Mouse (Mus musculus) forebrain, embryonic 12.5 days (tissue): ENCODE measurements around the gene S1pr2. TPM values are rescaled to one million over a fixed set of nuclear protein-coding genes. Genes with fewer than 3 reads are reported as not detected.
A peak's percentile ranks its signal among the peaks of the same experiment; 100 is the strongest.

Source experiments
- ATAC-seq: fragments of 200-750 bp; cut with Nextera tagmentation; 2 replicates; pipeline ENCODE4 v1.8.0; 2017; ENCODE audit warnings: moderate TSS enrichment; ENCODE audit not compliant: low FRiP score
- H3K27ac ChIP-seq: fragments of 300-500 bp; sonication (generic); 2 replicates; pipeline ENCODE4 v1.5.1; 2016; ENCODE audit warnings: mild to moderate bottlenecking
- H3K27me3 ChIP-seq: fragments of 300-500 bp; sonication (generic); 2 replicates; pipeline ENCODE4 v1.6.1; 2016; ENCODE audit warnings: mild to moderate bottlenecking
- H3K36me3 ChIP-seq: fragments of 300-500 bp; sonication (generic); replicated peaks from 2 replicates; pipeline ENCODE4 v1.6.1; 2016; ENCODE audit warnings: mild to moderate bottlenecking
- H3K4me1 ChIP-seq: fragments of 300-500 bp; sonication (generic); 2 replicates; pipeline ENCODE4 v1.6.1; 2016
- H3K4me2 ChIP-seq: fragments of 300-500 bp; sonication (generic); 2 replicates; pipeline ENCODE4 v1.6.1; 2016; ENCODE audit warnings: mild to moderate bottlenecking, moderate library complexity
- H3K4me3 ChIP-seq: fragments of 300-500 bp; sonication (generic); replicated peaks from 2 replicates; pipeline ENCODE4 v1.5.1; 2016; ENCODE audit warnings: mild to moderate bottlenecking
- H3K9ac ChIP-seq: fragments of 300-500 bp; sonication (generic); 2 replicates; pipeline ENCODE4 v1.6.1; 2016; ENCODE audit warnings: mild to moderate bottlenecking
- H3K9me3 ChIP-seq: fragments of 300-500 bp; sonication (generic); 2 replicates; pipeline ENCODE4 v1.6.1; 2016
- WGBS: fragments of 180-500 bp; shearing (Covaris S2); methylation state at CpG from one replicate; pipeline ENCODE4 v1.1.7; 2016; 5-methylcytosine and 5-hydroxymethylcytosine counted together
- polyA plus RNA-seq: library from polyadenylated mRNA; unstranded; fragments of >200 nt; fragmentation: Nextera tagmentation; extraction: Ambion mirVana; gene quantifications from 2 replicates; pipeline ENCODE4 v1.2.1, GENCODE M21; 2016

The S1pr2 gene
- polyA plus RNA-seq, 1 experiment from 2014 or later = 16.5 TPM

DNA sequence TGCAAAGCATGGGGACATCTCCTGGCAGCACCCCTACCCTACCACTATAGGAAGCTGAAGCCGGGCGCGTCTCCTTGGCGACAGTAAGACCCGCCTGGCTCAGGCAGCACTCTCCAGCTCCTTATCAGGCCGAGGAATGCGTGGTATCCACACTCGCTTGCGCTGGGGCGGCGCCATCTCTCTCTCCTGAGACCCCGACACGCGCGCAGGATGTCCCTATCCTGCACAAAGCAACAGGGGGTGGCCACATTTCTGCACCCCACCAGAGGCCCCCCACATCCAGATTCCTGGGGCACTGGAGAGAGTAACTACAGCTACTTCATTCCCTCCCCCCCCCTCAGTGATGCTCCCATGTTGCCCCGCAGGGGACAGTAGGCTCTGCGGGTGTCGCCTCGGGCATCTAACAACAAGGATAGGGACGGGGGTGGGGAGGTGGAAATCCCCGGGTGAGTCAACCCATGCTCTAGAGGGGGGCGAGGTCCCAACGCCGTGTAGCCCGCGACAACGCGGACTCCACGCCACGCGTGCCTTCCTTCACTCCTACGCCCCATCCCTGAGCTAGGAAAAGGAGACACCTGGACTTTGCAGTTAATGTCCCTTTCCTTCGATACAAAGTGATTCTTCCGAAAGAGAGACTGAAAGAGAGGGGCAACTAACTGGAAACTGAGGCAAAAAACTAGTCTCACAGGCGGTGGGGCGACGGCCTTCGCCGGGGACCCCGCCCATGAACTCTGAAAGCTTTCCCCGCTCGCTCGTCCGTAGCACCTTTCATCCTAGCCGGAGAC, 958 bp downstream of the S1pr2 start:
- H3K36me3 ChIP-seq = no peaks in the 10 kb centered on the region
- H3K4me3 ChIP-seq = peak overlapping the region; percentile 77
- ATAC-seq = peak; percentile 66
- H3K9me3 ChIP-seq = no peaks in the 10 kb centered on the region
- peak overlapping the region; percentile 80 for H3K9ac ChIP-seq
- H3K27me3 ChIP-seq = peaks cover 5% of the 10 kb centered on the region; the same call in 1 of the 2 replicates
- WGBS = under 1% methylated on average over 45 of the region's 45 CpGs
- peak overlapping the region; percentile 74 for H3K27ac ChIP-seq
- peaks cover 32% of the 10 kb centered on the region for H3K4me1 ChIP-seq
- H3K4me2 ChIP-seq = peak overlapping the region; percentile 94

DNA sequence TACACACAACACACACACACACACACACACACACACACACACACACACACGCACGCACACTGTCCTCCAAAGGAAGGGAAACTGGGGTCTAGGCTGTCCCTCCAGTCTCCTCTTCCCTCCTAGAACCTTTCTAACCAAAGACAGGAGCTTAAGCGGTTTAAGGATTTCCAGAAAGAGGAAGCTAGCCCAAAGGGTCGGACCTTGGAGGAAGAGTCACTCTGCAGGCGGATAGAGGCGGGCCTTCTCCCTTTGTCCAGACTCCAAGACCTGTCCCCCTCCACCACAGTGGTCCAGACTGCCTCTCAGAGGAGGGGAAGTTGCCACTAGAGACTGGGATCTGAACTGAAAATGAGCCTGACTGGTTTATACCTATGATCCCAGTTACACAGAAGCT, 2.9 kb downstream of the S1pr2 start:
- H3K27me3 ChIP-seq = peaks cover 5% of the 10 kb centered on the region; the same call in 1 of the 2 replicates
- no peaks in the 10 kb centered on the region for H3K36me3 ChIP-seq
- no peak overlapping the region for H3K27ac ChIP-seq
- H3K4me3 ChIP-seq = 0 out of 2 replicates have a peak overlapping the region, but pooled peaks have one; percentile 1
- 52% methylated on average over 6 of the region's 6 CpGs for WGBS
- H3K9me3 ChIP-seq = no peaks in the 10 kb centered on the region
- no peak overlapping the region for H3K9ac ChIP-seq
- no peak for ATAC-seq
- H3K4me2 ChIP-seq = peak overlapping the region; percentile 6; the same call in 1 of the 2 replicates
- peaks cover 32% of the 10 kb centered on the region for H3K4me1 ChIP-seq

DNA sequence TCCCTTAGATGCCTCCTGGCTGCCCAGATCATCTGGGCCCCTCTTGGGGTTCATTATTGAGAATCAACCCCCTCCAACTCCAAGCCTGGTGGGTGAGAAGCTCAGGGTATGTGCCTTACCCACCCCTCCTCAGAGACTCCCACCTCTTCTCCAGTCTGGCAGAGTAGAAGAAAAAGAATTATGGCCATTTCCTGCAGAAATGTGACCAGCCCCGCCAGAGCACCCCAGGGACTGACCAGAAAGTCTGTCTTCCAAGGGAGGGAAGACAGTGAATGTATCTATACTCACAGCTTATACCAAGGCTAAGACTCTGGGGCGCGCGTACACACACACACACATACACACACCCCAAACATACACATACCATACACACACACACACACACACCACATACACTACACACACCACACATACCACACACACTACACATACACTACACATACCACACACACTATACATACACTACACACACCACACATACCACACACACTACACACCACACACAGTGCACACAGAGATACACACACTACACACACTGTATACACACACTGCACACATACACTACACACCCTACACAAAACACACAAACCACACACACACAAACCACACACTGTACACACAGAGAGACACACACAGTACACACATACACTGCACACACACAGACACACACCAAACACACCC, 3.4 kb downstream of the S1pr2 start:
- Histone ChIP-seq H3K27ac (no peak overlapping the region), H3K4me2 (peak overlapping the region; percentile 6; the same call in 1 of the 2 replicates), H3K9ac (no peak overlapping the region), H3K4me1 (peaks cover 32% of the 10 kb centered on the region), H3K27me3 (peaks cover 5% of the 10 kb centered on the region; the same call in 1 of the 2 replicates), H3K4me3 (0 out of 2 replicates have a peak overlapping the region, but pooled peaks have one; percentile 1), H3K9me3 (no peaks in the 10 kb centered on the region), H3K36me3 (peaks cover 3% of the 10 kb centered on the region; the same call in 1 of the 2 replicates)
- ATAC-seq = no peak
- WGBS = 86% methylated on average over 4 of the region's 4 CpGs

DNA sequence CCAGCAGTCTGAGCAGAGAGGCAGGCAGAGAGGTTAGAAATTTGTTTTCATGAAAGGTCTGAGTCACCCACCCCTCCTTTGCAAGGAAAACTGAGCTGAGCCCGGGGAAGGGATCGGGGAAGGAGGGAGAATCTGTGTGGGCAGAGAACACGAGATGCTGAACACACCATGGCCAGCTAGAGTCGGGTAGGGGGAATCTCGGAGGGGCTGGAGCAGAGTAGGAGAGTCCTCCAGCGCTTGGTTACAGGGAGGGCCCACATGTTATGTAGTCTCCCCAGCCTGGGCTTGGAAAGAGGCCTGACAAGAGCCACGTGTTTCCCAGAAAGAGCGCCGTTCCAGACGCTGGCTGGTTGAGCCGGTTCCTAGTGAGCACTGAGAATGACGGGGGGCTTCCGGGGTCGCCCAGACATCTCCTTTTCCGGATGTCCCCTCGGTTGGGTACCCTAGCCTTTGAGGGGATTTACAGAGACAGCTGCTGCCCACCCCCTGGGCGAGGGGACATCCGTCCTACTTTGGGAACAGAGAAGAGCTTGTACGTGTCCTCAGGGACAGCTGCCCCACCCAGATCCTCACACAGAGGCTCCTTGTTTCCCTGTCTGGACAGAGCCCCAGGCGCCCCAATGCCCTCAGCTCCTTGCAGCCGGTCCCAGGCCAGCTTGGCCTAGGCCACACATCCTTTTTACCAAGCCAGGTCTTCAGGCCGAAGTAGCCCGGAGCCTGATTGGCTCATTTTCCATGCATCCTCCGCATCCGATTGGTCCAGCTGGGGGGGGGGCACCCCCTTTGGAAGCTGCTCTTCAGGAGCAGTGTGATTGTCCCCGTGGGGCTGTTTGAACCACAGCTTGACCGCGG, 4.2 kb downstream of the S1pr2 start:
- H3K4me3 ChIP-seq = no peak overlapping the region
- peak overlapping the region; percentile 25 for H3K4me2 ChIP-seq
- peaks cover 5% of the 10 kb centered on the region; the same call in 1 of the 2 replicates for H3K27me3 ChIP-seq
- 0 out of 2 replicates have a peak overlapping the region, but pooled peaks have one; percentile 14 for H3K27ac ChIP-seq
- H3K4me1 ChIP-seq = peaks cover 32% of the 10 kb centered on the region
- H3K9me3 ChIP-seq = no peaks in the 10 kb centered on the region
- H3K9ac ChIP-seq = 0 out of 2 replicates have a peak overlapping the region, but pooled peaks have one; percentile 13
- ATAC-seq = no peak
- WGBS = 34% methylated on average over 28 of the region's 28 CpGs
- peaks cover 11% of the 10 kb centered on the region for H3K36me3 ChIP-seq

DNA sequence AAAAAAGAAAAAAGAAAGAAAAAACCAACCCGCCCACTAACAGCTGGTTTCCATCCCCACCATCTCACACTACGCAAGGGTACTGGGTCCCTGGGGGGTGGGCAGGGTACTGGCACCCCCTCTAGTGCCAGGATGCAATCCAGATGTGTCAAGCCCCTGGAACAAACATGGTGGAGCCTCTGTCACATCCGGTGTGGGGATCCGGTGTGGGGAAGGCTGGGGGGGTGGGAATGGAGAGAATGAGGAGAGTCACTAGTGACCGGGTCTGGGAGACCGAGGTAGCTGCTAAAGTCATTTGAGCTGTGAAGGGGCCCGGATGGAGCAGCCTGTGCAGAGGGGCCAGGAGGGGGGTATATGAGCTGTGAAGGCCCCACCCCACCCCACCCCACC, 4.8 kb downstream of the S1pr2 start:
- Histone ChIP-seq H3K9me3 (no peaks in the 10 kb centered on the region), H3K4me3 (no peak overlapping the region), H3K4me1 (peaks cover 32% of the 10 kb centered on the region), H3K27me3 (peaks cover 5% of the 10 kb centered on the region; the same call in 1 of the 2 replicates), H3K9ac (no peak overlapping the region), H3K27ac (no peak overlapping the region), H3K36me3 (peaks cover 17% of the 10 kb centered on the region), H3K4me2 (no peak overlapping the region; the same call in 1 of the 2 replicates)
- WGBS = 87% methylated on average over 7 of the region's 7 CpGs
- no peak for ATAC-seq

DNA sequence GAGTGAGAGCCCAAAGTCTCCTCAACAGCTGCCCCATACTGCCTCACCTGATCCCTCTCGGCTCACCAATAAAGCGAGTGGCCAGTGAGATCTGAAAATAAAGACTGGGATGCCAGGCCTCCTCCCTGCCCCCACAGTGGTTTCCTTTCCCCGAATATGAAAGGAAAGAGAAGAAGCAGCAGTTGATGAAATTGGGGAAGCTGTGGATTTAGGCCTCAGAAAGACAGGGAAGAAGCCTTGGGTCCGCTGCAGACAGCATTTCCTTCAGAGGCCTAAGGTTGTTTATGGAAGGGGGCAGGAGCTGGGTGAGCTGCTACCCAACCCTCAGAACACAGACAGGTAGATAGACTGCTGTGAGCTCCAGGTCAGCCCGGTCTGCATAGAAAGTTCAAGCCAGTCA, 9.8 kb downstream of the S1pr2 start:
- no peak overlapping the region for H3K4me3 ChIP-seq
- peaks cover 27% of the 10 kb centered on the region for H3K36me3 ChIP-seq
- no peak overlapping the region for H3K9ac ChIP-seq
- no peaks in the 10 kb centered on the region for H3K9me3 ChIP-seq
- no peaks in the 10 kb centered on the region for H3K4me1 ChIP-seq
- no peak overlapping the region for H3K27ac ChIP-seq
- H3K27me3 ChIP-seq = no peaks in the 10 kb centered on the region
- 77% methylated on average over 5 of the region's 5 CpGs for WGBS
- H3K4me2 ChIP-seq = no peak overlapping the region
- ATAC-seq = no peak

DNA sequence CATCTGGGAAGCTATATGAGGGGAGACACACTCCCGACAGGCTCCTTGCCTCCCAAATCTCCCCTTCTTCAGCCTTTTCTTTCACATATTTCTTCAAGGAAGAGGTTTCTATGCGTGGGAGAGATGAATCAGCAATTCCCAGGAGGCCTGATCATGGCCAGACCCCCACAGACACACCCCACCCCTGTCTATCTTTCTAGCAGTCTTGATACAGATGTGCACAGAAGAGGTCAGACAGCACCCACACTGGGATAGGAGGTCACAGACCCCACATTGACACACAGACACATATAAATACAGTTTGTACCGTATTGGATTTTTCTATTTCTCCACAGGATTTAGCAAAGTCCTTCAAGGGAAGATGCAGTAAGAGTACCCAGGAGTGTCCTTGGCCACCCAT, 10.6 kb downstream of the S1pr2 start:
- Histone ChIP-seq H3K36me3 (peaks cover 27% of the 10 kb centered on the region), H3K4me1 (no peaks in the 10 kb centered on the region), H3K4me3 (no peak overlapping the region), H3K9me3 (no peaks in the 10 kb centered on the region), H3K4me2 (no peak overlapping the region), H3K9ac (no peak overlapping the region), H3K27me3 (no peaks in the 10 kb centered on the region), H3K27ac (no peak overlapping the region)
- ATAC-seq = no peak
- 86% methylated on average over 3 of the region's 3 CpGs for WGBS

DNA sequence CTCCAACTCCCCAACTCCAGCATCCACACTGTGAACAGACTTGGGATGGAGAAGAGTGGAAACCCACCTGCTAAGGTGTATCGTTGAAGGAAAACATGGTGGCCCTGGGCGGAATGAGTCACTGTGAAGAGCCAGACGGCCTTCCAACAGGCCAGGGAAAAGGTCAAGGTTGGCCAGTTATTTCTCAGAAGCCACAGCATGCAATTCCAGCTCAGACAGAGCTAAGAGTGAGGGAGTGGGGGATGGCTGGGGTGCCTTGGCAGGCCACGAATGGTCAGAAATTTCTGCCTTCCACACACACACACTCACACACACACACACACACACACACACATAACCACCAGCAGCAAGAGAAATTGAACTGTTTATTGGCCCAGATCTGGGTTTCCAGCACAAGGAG, 11.0 kb downstream of the S1pr2 start:
- no peak overlapping the region for H3K4me3 ChIP-seq
- peaks cover 27% of the 10 kb centered on the region for H3K36me3 ChIP-seq
- no peaks in the 10 kb centered on the region for H3K9me3 ChIP-seq
- WGBS = 89% methylated on average over 4 of the region's 4 CpGs
- no peaks in the 10 kb centered on the region for H3K4me1 ChIP-seq
- no peak overlapping the region for H3K9ac ChIP-seq
- no peak for ATAC-seq
- H3K27me3 ChIP-seq = no peaks in the 10 kb centered on the region
- no peak overlapping the region for H3K4me2 ChIP-seq
- no peak overlapping the region for H3K27ac ChIP-seq

DNA sequence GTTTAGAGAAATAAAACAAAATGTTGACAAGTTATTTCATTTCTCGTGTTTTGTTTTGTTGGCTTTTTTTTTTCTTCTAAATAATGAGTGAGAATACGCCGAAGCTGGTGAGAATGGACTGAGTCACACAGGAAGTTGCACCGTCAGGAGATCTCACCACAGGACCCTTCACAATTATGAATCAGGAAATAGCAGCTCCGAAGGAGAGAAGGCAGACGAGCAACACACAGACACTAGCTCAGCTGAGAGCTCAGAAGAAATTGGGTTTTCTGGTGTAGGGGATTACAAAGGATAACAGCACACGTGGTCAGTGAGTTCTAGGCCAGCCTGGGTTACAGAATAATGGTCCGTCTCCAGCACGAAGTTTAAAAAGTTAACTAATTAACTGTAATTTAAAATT, 15.0 kb downstream of the S1pr2 start:
- ATAC-seq = no peak
- Histone ChIP-seq H3K9me3 (no peaks in the 10 kb centered on the region), H3K36me3 (0 out of 2 replicates have a peak, but pooled peaks cover 9% of the 10 kb centered on the region), H3K27ac (no peak overlapping the region), H3K9ac (no peak overlapping the region), H3K27me3 (0 out of 2 replicates have a peak, but pooled peaks cover 3% of the 10 kb centered on the region), H3K4me3 (no peak overlapping the region), H3K4me2 (no peak overlapping the region), H3K4me1 (no peaks in the 10 kb centered on the region)
- WGBS = 78% methylated on average over 9 of the region's 9 CpGs

DNA sequence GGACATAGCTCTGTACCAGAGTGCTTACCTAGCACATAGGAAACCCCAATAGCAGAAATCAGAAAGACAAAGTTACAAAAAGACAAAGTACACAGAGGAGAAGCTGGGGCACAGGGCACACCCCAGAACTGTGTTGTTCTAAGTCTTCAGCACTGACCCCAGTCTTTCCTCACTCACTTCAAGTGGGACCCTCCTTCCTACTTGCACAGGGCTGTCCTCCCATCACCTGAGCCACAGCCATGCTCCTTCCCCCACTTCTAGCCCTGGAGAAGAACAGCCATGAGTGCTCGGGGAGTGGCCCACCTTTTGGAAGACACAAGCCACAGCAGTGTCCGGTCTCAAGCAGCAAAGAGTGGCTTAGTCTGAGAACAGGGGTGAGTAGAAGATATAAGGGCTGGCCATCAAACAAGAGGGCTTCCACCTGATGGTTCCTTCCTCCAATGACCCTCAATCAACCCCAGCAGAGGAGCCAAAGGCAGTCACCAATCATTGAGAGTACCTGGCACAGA, 17.1 kb downstream of the S1pr2 start, which contains the start of gene Dnmt1:
Dnmt1 (minus strand) TSS at position 459 of the 509 bp plus-strand sequence.
- WGBS = 94% methylated on average over 2 of the region's 2 CpGs
- no peak for ATAC-seq

DNA sequence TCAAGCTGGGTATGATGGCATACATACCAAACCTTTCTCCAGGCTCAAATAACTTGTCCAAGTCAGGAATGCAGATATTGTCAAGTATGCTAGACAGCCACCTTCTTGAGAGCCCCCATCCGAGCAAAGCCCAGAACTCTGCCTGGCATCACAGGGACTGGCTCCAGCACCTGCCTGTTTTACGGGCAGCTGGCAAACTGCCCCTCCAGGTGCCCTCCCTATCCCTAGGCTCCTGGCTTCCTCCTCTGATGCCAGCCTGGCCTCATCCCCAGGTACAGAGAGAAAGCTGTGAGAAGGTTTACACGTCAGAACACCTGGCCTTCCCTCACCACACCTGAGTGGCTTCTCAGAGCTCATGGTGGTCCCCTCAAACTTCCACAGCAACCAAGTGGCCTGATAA, 19.6 kb downstream of the S1pr2 start:
- Histone ChIP-seq H3K9ac (no peak overlapping the region), H3K9me3 (no peaks in the 10 kb centered on the region), H3K27me3 (0 out of 2 replicates have a peak, but pooled peaks cover 3% of the 10 kb centered on the region), H3K4me1 (no peaks in the 10 kb centered on the region), H3K4me2 (no peak overlapping the region), H3K27ac (no peak overlapping the region), H3K4me3 (no peak overlapping the region), H3K36me3 (no peaks in the 10 kb centered on the region)
- 85% methylated on average over 3 of the region's 3 CpGs for WGBS
- no peak for ATAC-seq

More for the DNA sequence above, 17.1 kb downstream of the S1pr2 start, which contains the start of gene Dnmt1:
- no peaks in the 10 kb centered on the region for H3K36me3 ChIP-seq
- H3K27ac ChIP-seq = no peak within 1 kb of the TSS
- H3K4me1 ChIP-seq = no peaks in the 10 kb centered on the region
- no peak within 1 kb of the TSS for H3K4me3 ChIP-seq
- no peak within 1 kb of the TSS for H3K9ac ChIP-seq
- H3K9me3 ChIP-seq = no peaks in the 10 kb centered on the region
- 0 out of 2 replicates have a peak, but pooled peaks cover 3% of the 10 kb centered on the region for H3K27me3 ChIP-seq
- H3K4me2 ChIP-seq = no peak within 1 kb of the TSS
